Mouse (Mus musculus) urinary bladder, postnatal 14 days (tissue): Measurements from ENCODE around the gene Taok3.

ENCODE experiments used
- DNase-seq: peaks from one replicate; pipeline ENCODE4 v3.0.0; 2021; ENCODE audit warnings: low spot score

The Taok3 gene

DNA sequence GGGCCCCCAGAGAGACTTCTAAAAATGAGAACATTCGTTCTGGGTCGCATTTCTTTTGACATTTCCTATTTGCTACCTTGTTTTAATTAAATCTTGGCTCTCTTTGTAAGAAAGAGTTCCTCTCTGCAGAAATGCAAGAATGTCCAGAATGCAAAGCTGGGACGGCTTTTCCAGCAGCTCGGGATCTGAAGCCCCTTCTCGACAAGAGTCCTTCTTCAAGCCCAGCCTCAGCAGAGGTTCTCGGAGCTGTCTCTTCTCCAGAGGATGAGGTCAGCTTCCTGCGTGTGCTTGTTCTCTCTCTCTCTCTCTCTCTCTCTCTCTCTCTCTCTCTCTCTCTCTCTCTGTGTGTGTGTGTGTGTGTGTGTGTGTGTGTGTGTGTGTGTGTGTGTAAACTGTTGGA is 2.2 kb upstream of the Taok3 start:
- no peak for DNase-seq

DNA sequence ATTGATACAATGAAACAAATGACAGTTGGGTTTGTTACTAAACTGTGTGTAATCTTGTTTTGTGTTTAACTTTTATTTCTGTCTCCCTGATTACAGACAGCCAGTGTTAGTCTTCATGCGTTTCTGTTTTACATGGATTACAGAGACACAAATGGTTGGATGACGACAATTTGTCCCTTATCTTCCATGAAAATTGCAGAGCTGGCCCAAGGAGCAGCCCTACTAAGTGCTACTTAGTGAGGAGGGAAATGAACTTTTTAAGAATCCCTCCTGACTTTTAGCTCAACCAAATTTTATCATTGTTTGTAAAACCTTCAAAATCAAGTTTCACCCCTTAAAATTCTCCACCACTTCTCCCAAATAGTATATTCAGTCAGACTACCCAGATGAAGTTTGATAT is 1.7 kb upstream of the Taok3 start:
- DNase-seq, result no peak

- no peak for DNase-seq
Observed at GRCm38 (mm10) chr5:117118850-117119249, 1.1 kb upstream of the Taok3 start.

DNA sequence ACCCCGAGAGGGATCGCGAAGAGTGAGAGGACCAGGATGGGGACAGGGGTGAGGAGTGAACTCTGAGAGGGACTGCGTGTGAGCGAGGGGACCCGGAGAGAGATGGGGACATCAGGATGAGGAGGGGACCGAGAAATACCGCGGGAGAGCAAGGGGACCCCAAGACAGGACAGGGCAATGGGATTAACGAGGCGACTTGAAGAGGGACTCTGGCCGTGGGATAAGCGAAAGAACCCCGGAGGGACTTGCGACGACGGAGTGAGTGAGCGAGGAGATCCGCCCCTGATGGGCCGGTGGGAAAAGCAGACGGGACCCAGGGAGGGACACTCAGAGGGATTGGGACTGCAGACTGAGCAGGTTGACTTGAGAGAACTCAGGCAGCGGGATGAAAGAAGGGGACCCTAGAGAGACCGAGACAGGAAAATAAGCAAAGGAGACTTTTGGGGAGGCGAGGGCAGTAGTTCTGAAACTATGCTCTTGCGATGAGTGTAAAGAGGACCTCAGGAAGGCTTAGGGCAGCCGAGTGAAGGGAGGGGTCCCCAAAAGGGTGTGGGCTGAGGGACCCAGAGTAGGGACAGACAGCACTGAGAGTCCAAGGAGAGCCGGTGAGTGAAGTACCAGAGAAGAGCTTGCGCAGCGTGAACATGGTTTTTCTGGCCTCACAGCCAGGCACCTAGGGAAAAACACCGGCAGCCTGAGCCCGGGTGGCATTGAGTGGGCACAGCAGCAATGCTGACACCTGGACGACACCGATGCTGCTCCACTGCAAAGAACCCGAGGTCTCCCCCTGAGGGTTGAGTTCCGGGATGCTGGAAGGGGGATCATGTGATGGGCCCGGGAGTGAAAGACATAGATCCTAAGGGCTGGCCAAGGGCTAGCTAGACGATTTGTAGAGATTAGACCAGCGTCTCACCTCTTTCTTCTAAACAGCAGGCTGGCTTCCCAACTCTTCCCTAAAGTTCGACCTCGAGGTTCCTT is 849 bp downstream of the Taok3 start:
- no peak for DNase-seq

- no peak for DNase-seq
Observed at GRCm38 (mm10) chr5:117121657-117122056, 1.7 kb downstream of the Taok3 start.

- peak; percentile 52 for DNase-seq
Observed at GRCm38 (mm10) chr5:117123102-117123501, 3.2 kb downstream of the Taok3 start.

DNA sequence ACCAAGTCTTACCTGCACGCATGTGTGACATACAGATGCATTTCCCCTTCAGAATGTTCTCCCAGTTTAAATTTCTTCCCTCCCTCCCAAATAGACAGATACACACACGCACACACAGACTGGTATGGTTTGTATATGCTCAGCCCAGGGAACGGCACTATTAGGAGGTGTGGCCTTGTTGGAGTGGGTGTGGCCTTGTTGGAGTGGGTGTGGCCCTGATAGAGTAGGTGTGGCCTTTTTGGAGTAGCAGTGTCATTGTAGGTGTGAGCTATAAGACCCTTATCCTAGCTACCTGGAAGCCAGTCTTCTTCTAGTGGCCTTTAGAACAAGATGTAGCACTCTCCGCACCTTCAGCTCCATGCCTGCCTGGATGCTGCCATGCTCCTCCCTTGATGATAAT is 3.9 kb downstream of the Taok3 start:
- DNase-seq, result no peak

- no peak for DNase-seq
Observed at GRCm38 (mm10) chr5:117125482-117126346, 5.8 kb downstream of the Taok3 start.

DNA sequence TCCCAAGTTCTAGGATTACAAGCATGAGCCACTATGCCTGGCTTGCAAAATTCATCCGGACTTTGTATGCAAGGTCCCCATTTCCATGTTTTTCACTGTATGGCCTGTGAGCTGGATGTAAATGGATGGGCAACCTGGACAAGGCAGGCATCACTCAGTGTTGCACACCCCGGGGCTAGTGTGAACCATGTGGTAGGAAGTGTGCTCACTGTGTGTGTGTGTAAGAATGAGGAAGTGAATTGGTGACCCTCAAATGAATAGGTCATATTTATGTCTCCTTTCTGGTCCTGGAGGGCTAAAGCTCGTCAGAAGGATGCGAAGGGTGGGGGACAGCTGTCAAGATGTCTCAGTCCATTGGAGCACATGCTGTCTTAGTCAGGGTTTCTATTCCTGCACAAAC is 7.1 kb downstream of the Taok3 start:
- no peak for DNase-seq

DNA sequence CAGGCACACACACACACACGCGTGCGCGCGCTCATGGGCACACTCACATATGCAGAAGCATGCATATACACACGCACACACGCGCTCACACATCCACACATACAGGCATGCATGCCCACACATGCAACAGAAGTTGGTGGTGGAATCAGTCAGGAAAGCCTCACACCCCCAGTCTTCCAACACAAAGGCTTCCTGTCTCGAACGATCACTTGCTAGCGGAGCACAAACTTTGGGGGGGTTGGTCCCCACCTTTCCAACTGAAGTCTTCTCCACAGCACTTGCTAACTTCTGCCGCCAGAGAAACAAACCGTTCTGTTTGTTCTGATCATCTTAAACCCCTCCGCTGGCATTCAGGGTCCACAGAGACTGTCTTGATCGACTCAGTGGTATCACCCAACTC is 10.8 kb downstream of the Taok3 start:
- no peak for DNase-seq

DNA sequence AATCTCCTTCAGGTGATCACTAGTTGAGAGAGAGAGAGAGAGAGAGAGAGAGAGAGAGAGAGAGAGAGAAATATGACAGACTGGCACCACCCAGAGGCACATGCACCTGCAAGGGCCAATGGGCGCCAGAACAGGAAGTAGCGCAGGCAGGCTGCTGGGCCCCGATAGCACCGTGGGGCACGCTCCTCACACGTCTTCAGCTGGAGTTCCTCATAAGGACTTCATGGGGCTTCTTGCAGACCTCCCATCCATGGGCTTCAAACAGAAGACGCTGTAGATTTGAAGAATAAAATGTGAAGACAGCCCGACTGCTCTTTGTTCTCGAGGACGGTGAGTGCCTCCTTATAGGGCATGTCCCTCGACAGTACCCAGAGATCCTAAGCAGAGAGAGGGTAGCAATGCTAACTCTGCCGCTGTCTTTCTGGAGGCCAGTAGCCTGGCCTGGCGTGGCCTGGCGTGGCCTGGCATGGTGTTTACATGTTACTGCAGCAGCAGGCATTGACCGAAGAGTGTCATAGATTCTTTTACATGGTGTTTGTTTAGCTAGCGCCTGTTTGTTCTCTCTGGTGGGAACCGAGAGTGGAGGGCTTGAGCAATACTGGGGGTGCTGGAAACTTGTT is 13.6 kb downstream of the Taok3 start:
- no peak for DNase-seq

DNA sequence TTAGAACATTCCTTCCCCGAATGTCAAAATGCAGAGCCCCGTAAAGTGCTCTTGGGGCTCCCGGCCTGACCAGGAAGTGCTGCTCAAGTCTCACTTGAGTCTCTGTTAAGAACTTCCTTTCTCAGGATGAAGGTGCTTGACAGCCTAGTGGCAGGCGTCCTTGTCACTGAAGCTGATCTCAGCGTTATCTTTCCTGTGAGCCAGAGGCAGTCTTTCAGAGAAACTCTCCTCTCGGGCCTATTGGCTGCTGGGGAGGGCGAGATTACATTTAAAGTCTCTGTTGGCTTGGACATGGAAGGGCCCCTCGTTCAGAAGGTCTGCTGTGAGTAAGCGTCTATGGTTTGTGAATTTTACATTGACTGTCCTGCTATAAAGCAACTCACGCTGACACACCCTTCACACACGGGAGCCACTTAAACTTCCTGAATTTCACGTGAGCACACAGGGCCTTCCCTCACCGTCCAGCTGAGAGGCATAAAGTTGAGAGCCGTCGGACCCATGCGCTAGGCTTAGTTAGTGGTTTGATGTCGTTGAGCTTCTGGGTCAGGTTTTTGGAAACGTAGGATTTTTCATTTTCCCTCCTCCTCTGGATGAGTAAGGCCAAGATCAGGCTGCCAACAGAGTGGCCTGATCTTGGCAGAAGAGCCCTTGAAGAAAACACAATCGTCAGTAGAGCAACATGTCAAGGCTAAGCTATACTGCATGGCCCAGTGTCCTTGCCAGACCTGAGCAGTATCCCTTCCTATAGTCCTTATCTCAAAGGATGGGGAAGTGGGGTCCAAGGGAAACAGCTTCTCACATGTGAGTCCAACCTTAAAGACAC is 14.3 kb downstream of the Taok3 start:
- peak; percentile 11 for DNase-seq

DNA sequence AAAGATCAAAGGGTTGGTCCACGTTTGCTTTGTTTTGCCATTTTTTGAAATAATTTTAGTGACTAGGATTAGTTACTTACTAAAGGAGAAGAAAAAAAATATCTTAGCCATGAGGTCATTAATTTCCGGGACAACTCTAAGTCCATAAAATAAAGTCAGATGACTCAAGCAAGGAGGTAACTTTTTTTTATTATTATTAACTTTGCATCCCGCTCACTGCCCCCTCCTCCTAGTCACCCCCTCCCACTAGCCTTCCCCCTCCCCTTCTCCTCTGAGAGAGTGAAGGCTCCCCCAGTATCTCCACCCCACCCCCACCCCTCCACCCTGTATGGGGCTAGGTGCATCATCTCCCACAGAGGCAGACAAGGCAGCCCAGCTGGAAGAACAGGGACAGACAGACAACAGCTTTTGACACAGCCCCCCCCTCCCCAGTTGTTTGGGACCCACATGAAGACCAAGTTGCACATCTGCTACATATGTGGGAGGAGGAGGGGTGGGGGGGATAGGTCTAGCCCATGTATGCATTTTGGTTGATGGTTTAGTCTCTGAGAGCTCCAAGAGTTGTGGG is 15.0 kb downstream of the Taok3 start:
- DNase-seq, result no peak

- no peak for DNase-seq
Observed at GRCm38 (mm10) chr5:117135869-117136268, 15.9 kb downstream of the Taok3 start.

DNA sequence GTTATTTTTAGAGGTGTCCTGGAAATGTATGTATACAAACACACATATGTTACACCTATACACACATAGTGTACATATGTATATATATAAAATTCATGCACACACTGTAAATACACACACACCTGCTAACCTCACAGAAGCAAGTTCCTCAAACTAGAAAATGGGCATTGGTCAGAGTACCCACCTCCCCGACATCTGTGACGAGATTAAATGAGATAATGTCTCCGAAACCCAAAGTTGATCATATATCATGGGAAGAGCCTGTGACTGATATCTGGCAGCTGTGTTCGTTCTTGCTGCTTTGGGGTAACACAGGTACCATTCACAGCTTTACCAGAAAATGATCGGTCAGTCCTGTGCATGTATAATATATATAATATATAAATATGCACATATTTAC is 16.6 kb downstream of the Taok3 start:
- no peak for DNase-seq

- DNase-seq, result no peak
Observed at GRCm38 (mm10) chr5:117137011-117137410, 17.1 kb downstream of the Taok3 start.

DNA sequence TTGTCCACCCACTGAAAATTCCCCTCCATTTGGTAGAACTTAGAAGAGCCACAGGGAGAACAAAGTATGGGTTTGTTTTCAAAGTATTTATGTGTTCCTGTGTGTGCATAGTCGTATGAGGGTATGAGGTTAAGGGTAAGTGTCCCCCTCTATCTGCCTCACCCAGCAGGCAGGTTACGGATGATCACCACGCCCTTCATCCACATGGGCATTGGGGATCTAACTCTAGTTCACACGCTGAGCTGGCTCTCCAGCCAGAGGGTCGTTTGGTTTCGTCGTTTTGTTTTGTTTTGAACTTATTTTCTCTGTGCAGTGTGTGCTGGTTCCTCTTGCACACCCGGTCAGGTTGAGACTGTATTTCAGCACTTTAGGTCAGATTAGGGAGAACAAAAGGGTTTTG is 17.7 kb downstream of the Taok3 start:
- DNase-seq, result no peak

GRCm38 (mm10) chr5:117138295-117138988 is 18.5 kb downstream of the Taok3 start:
- peak; percentile 59 for DNase-seq

DNA sequence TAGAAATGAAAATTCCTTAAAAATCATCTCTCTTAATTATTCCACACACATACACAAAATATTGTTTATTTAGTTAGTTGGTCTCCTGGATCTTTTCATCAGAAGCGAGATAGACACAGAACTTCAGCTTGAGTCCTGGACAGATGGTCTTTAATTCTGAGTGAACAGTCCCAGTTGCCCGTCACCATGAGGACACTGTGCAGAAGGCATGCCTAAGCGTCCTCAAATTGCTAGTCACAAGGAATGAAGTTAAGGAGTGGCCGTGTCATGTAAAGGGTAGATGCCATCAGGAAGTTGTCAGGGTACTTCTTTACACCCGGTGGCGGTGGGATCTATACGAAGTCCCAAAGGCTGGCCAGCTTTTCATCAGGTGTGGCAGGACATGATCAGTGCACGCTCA is 19.9 kb downstream of the Taok3 start:
- DNase-seq, result no peak

DNA sequence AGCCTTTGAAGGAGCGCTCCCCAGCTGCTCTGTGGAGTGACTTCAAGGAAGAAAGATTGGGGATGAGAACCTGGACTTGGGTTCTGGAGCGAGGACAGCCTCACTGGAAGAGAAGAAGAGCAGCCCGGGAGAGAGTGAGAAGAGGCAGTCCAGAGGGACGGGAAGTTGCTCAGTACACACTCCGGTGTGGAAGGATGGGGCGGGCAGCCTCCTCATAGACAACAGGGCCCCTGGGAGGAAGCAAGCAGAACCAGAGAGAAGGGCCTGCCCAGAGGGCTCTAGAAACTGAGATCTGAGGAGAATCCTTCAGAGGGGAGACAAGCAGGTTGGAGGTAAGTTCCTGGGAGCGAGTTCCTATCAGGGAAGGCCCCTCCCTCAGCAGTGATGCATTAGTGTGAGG is 20.4 kb downstream of the Taok3 start:
- no peak for DNase-seq

DNA sequence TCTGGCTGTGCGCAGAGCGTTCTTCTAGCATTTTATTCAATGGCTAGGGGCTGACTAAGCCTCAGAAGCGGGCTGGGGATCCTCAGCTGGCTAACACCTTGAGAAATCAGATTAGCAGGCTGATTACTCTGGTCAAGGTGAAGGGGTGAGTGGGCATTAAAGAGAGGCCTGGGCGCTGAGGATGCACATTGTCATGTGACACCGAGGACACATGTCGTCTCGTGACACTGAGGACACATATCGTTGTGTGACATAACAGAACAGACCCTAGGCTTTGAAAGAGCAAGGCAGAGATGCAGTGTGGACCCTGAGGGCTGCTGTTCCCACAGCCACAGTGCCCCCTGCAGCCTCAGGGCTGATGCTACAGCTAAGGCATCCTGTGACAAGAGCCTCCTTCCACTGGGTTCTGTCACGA is 23.8 kb downstream of the Taok3 start:
- DNase-seq, result no peak
